In the genomic region with DNA sequence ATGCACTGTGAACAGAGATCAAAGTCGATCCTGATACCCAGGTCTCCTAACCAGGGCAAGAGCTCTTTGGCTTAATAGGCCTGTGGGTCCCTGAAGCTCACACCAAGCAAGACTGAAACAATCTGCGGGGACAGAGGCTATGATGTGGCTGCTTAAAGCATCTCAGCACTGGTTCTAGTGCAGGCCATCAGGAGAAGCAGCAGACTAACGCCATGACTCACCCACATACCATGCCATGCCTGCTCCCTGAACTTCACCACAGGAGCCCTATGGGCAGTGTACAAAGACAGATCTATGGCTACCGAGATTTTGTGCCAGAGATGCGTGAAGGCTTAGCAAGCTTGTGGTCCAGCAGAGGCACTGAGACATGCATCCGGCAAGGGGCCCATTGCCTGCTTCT, we compare ENCODE assay signal across 13 mouse cellular contexts. TPM values are rescaled to one million over a fixed set of nuclear protein-coding genes. Genes with fewer than 3 reads are reported as not detected.
A peak's percentile ranks its signal among the peaks of the same experiment; 100 is the strongest.
DNase-seq lines count a peak whose midpoint lies in the region.
"Had no signal": no experiment of that assay in that cellular context is flagged by ENCODE, and none has a peak within 500 bp of the region (broad histone marks: within the 10 kb centered on the region; RNA-seq: fewer than 3 reads in every experiment).

No protein-coding gene starts in this region.

- peak; percentile 0 for DNase-seq in adrenal gland, postnatal 10 days
- DNase-seq in adrenal gland, postnatal 25 days: no peak
- DNase-seq in spleen, postnatal 4 days (ENCODE audit: low spot score in 2 of 2): peak; percentile 11 to 51
- DNase-seq in spleen, adult 18-20 months: no peak
- peak; percentile 50 for DNase-seq in NIH3T3 (ENCODE audit: low read depth)
- no peak for DNase-seq in kidney, adult 18-20 months
- DNase-seq: adrenal gland, adult 2 months; adrenal gland, postnatal 36 days; cerebellum, adult 18-20 months; cerebellum, adult 9-10 months; gastrocnemius, postnatal 10 days; gastrocnemius, postnatal 36 days; heart, postnatal 36 days had no signal

RNA-seq across cellular contexts. Expression of a gene that starts 39.8 kb away (rescaled TPM):
- total RNA-seq in adrenal gland, postnatal 10 days (2021): 10 to 100 TPM; 30.1 to 35.2 TPM
- total RNA-seq in adrenal gland, postnatal 25 days (2021): 38.3 and 41.9 TPM in 2 replicates

Comparison
In these comparisons a context has a peak if more than half of its experiments do, and no peak if none do; other contexts are left out.
1. DNase-seq: peak in adrenal gland, postnatal 10 days (single experiment), spleen, postnatal 4 days (2 of 2) and NIH3T3 (single experiment); none in adrenal gland, postnatal 25 days (single experiment), spleen, adult 18-20 months (0 of 2) and kidney, adult 18-20 months (single experiment).